Mouse (Mus musculus): ENCODE results near the gene Hoxc13. TPM values are rescaled to one million over a fixed set of nuclear protein-coding genes. Genes with fewer than 3 reads are reported as not detected.

The Hoxc13 gene
- not detected in 2 replicates for polyA plus RNA-seq (2015; fragmentation: Nextera tagmentation; extraction: Ambion mirVana)

DNA sequence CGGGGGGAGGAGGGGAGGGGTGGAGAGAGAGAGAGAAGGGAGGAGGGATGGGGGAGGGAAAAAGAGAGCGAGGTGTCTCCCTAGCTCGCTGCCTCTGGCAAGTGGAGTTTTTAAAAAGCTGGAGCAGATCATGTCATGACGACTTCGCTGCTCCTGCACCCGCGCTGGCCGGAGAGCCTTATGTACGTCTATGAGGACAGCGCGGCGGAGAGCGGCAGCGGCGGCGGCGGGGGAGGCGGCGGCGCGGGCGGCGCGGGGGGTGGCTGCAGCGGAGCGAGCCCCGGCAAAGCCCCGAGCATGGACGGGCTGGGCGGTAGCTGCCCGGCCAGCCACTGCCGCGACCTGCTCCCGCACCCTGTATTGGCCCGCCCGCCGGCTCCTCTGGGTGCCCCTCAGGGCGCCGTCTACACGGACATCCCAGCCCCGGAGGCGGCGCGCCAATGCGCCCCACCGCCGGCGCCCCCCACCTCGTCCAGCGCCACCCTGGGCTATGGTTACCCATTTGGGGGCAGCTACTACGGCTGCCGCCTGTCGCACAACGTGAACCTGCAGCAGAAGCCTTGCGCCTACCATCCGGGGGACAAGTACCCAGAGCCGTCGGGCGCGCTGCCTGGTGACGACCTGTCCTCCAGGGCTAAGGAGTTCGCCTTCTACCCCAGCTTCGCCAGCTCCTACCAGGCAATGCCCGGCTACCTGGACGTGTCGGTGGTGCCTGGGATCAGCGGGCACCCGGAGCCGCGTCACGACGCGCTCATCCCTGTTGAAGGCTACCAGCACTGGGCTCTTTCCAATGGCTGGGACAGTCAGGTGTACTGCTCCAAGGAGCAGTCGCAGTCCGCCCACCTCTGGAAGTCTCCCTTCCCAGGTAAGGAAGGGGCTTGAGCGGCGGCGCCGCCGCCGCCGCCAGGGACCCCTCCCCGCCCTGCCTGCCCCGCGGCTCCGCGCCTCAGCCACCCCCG lies at the start of gene Hoxc13:
Gene Hoxc13 (plus strand): TSS at position 51 of the 959 bp plus-strand sequence.
- Histone ChIP-seq H3K9me3 (ENCODE audit: low read length) (no peaks in the 10 kb centered on the region), H3K36me3 (ENCODE audit: insufficient read depth, low read length) (no peaks in the 10 kb centered on the region), H3K4me3 (ENCODE audit: low read length) (peak within 1 kb of the TSS; percentile 32), H3K9ac (replicated peaks; ENCODE audit: low read length) (no peak within 1 kb of the TSS), H3K4me1 (ENCODE audit: insufficient read depth, low read length) (peaks cover 9% of the 10 kb centered on the region), H3K4me2 (replicated peaks; ENCODE audit: low read depth, low read length) (peak within 1 kb of the TSS; percentile 43), H3K27me3 (ENCODE audit: insufficient read depth, low read length) (peaks cover 97% of the 10 kb centered on the region), H3K27ac (ENCODE audit: low read length) (no peak within 1 kb of the TSS)
- ATAC-seq (ENCODE audit: low FRiP score, low TSS enrichment), result peak; percentile 57
- under 1% methylated on average over 82 of the region's 88 CpGs for WGBS

- Histone ChIP-seq H3K36me3 (ENCODE audit: insufficient read depth, low read length) (no peaks in the 10 kb centered on the region), H3K4me1 (ENCODE audit: insufficient read depth, low read length) (no peaks in the 10 kb centered on the region), H3K9ac (replicated peaks; ENCODE audit: low read length) (no peak overlapping the region), H3K27me3 (ENCODE audit: insufficient read depth, low read length) (no peaks in the 10 kb centered on the region), H3K4me3 (ENCODE audit: low read length) (no peak overlapping the region), H3K9me3 (ENCODE audit: low read length) (no peaks in the 10 kb centered on the region), H3K27ac (ENCODE audit: low read length) (no peak overlapping the region), H3K4me2 (replicated peaks; ENCODE audit: low read depth, low read length) (no peak overlapping the region)
- WGBS, result 50% methylated on average over 1 of the region's 1 CpGs
- no peak for ATAC-seq (ENCODE audit: low FRiP score, low TSS enrichment)
Observed at GRCm38 (mm10) chr15:102885803-102886202, 35.1 kb upstream of the Hoxc13 start.

GRCm38 (mm10) chr15:102895115-102895514 lies 25.8 kb upstream of the Hoxc13 start:
- no peak for ATAC-seq (ENCODE audit: low FRiP score, low TSS enrichment)
- H3K9me3 ChIP-seq (ENCODE audit: low read length), result no peaks in the 10 kb centered on the region
- no peaks in the 10 kb centered on the region for H3K4me1 ChIP-seq (ENCODE audit: insufficient read depth, low read length)
- peaks cover 32% of the 10 kb centered on the region for H3K27me3 ChIP-seq (ENCODE audit: insufficient read depth, low read length)
- no peak overlapping the region for H3K4me3 ChIP-seq (ENCODE audit: low read length)
- 63% methylated on average over 6 of the region's 6 CpGs for WGBS
- H3K27ac ChIP-seq (ENCODE audit: low read length), result no peak overlapping the region
- no peak overlapping the region for H3K9ac ChIP-seq (replicated peaks; ENCODE audit: low read length)
- no peaks in the 10 kb centered on the region for H3K36me3 ChIP-seq (ENCODE audit: insufficient read depth, low read length)
- no peak overlapping the region for H3K4me2 ChIP-seq (replicated peaks; ENCODE audit: low read depth, low read length)

DNA sequence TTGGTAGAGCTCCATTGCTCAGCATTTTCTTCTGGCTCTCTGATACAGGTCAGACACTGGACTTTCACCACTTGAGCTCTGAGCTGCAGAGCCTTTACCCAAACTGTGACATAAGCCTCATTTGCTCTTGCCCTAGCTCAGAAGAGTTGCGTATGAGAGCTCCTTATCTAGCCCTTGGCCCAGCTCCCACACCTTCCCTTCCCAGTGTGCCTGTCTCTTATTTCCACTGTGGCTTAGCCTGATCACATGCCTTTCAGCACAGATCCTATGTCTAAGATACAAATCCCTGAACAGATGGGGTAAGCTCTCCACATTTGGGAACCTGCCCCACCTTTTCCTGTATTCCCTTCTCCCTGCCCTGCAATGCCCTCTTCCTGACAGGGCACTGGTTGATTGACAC lies 16.0 kb upstream of the Hoxc13 start:
- Histone ChIP-seq H3K36me3 (ENCODE audit: insufficient read depth, low read length) (no peaks in the 10 kb centered on the region), H3K9ac (replicated peaks; ENCODE audit: low read length) (no peak overlapping the region), H3K4me3 (ENCODE audit: low read length) (no peak overlapping the region), H3K4me1 (ENCODE audit: insufficient read depth, low read length) (no peaks in the 10 kb centered on the region), H3K9me3 (ENCODE audit: low read length) (no peaks in the 10 kb centered on the region), H3K4me2 (replicated peaks; ENCODE audit: low read depth, low read length) (no peak overlapping the region), H3K27me3 (ENCODE audit: insufficient read depth, low read length) (peaks cover 89% of the 10 kb centered on the region), H3K27ac (ENCODE audit: low read length) (no peak overlapping the region)
- no peak for ATAC-seq (ENCODE audit: low FRiP score, low TSS enrichment)
- 46% methylated on average over 1 of the region's 1 CpGs for WGBS

GRCm38 (mm10) chr15:102909536-102909935 lies 11.4 kb upstream of the Hoxc13 start:
- Histone ChIP-seq H3K9me3 (ENCODE audit: low read length) (no peaks in the 10 kb centered on the region; the same call in 1 of the 2 replicates), H3K4me2 (replicated peaks; ENCODE audit: low read depth, low read length) (no peak overlapping the region), H3K27ac (ENCODE audit: low read length) (no peak overlapping the region), H3K9ac (replicated peaks; ENCODE audit: low read length) (no peak overlapping the region), H3K27me3 (ENCODE audit: insufficient read depth, low read length) (peaks cover 90% of the 10 kb centered on the region), H3K4me1 (ENCODE audit: insufficient read depth, low read length) (no peaks in the 10 kb centered on the region), H3K36me3 (ENCODE audit: insufficient read depth, low read length) (no peaks in the 10 kb centered on the region), H3K4me3 (ENCODE audit: low read length) (no peak overlapping the region)
- no peak for ATAC-seq (ENCODE audit: low FRiP score, low TSS enrichment)
- WGBS, result 2% methylated on average over 4 of the region's 4 CpGs

DNA sequence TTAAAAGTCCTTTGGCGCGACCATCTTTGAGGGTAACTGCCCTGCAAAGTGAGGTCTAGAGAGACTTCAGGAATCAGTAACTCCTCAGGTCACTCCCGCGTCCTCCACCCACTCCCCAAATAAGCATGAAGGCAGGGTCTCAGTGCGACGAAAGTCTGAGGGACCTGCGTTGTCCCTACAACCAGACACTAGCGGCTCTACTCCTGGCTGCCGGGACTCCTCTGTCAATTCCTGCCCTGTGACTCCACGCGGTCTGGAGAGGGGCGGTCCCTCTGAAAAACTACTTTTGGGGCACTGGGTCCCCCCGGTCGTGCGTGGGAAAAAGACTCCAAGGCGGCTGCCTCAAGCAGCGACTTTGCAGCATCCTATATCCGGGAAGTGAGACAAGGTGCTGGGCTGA lies 10.9 kb upstream of the Hoxc13 start:
- H3K27me3 ChIP-seq (ENCODE audit: insufficient read depth, low read length), result peaks cover 90% of the 10 kb centered on the region
- H3K9me3 ChIP-seq (ENCODE audit: low read length), result no peaks in the 10 kb centered on the region; the same call in 1 of the 2 replicates
- no peak overlapping the region for H3K9ac ChIP-seq (replicated peaks; ENCODE audit: low read length)
- no peak overlapping the region for H3K4me3 ChIP-seq (ENCODE audit: low read length)
- H3K27ac ChIP-seq (ENCODE audit: low read length), result no peak overlapping the region
- WGBS, result under 1% methylated on average over 18 of the region's 18 CpGs
- no peak overlapping the region for H3K4me2 ChIP-seq (replicated peaks; ENCODE audit: low read depth, low read length)
- no peak for ATAC-seq (ENCODE audit: low FRiP score, low TSS enrichment)
- H3K4me1 ChIP-seq (ENCODE audit: insufficient read depth, low read length), result no peaks in the 10 kb centered on the region
- H3K36me3 ChIP-seq (ENCODE audit: insufficient read depth, low read length), result no peaks in the 10 kb centered on the region

GRCm38 (mm10) chr15:102910496-102911095 lies 10.3 kb upstream of the Hoxc13 start:
- H3K27ac ChIP-seq (ENCODE audit: low read length), result no peak overlapping the region
- no peaks in the 10 kb centered on the region for H3K36me3 ChIP-seq (ENCODE audit: insufficient read depth, low read length)
- H3K9me3 ChIP-seq (ENCODE audit: low read length), result no peaks in the 10 kb centered on the region; the same call in 1 of the 2 replicates
- under 1% methylated on average over 22 of the region's 22 CpGs for WGBS
- H3K4me3 ChIP-seq (ENCODE audit: low read length), result no peak overlapping the region
- peaks cover 87% of the 10 kb centered on the region for H3K27me3 ChIP-seq (ENCODE audit: insufficient read depth, low read length)
- no peak overlapping the region for H3K9ac ChIP-seq (replicated peaks; ENCODE audit: low read length)
- no peaks in the 10 kb centered on the region for H3K4me1 ChIP-seq (ENCODE audit: insufficient read depth, low read length)
- no peak overlapping the region for H3K4me2 ChIP-seq (replicated peaks; ENCODE audit: low read depth, low read length)
- no peak for ATAC-seq (ENCODE audit: low FRiP score, low TSS enrichment)

DNA sequence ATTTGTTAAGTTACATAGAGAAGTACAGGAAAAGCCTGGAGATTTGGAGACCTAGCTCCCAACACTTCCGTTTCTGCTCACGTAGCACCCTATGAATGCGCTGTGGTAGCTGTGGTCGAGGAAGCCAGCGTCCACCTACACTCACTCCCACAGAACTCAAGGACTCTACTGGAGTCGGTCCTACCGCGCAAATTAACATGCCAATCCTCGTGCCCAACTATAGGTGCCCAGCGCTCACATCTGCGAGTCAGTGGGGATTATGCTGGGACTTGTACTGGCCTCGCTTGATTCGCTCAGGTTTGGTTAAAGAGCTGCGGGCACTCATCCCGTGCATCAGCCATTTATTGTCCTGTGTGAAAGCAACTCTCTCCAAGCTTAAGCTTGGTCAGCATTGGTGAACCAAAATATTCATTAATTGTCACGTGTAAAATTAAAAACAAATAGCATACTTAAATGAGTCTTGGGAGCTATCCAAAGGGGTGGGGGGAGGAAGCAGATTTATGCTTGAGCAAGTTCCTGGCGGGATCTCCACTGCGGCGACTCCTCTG lies 7.8 kb upstream of the Hoxc13 start:
- peaks cover 90% of the 10 kb centered on the region for H3K27me3 ChIP-seq (ENCODE audit: insufficient read depth, low read length)
- WGBS, result under 1% methylated on average over 19 of the region's 19 CpGs
- no peaks in the 10 kb centered on the region; the same call in 1 of the 2 replicates for H3K9me3 ChIP-seq (ENCODE audit: low read length)
- H3K4me2 ChIP-seq (replicated peaks; ENCODE audit: low read depth, low read length), result no peak overlapping the region
- no peaks in the 10 kb centered on the region for H3K36me3 ChIP-seq (ENCODE audit: insufficient read depth, low read length)
- H3K4me1 ChIP-seq (ENCODE audit: insufficient read depth, low read length), result no peaks in the 10 kb centered on the region
- H3K4me3 ChIP-seq (ENCODE audit: low read length), result no peak overlapping the region
- H3K9ac ChIP-seq (replicated peaks; ENCODE audit: low read length), result no peak overlapping the region
- ATAC-seq (ENCODE audit: low FRiP score, low TSS enrichment), result no peak
- H3K27ac ChIP-seq (ENCODE audit: low read length), result no peak overlapping the region

GRCm38 (mm10) chr15:102917972-102918572 lies 2.8 kb upstream of the Hoxc13 start:
- 2% methylated on average over 20 of the region's 20 CpGs for WGBS

More at GRCm38 (mm10) chr15:102917972-102918572, 2.8 kb upstream of the Hoxc13 start:
- no peak for ATAC-seq (ENCODE audit: low FRiP score, low TSS enrichment)
- Histone ChIP-seq H3K9ac (replicated peaks; ENCODE audit: low read length) (no peak overlapping the region), H3K36me3 (ENCODE audit: insufficient read depth, low read length) (no peaks in the 10 kb centered on the region), H3K27me3 (ENCODE audit: insufficient read depth, low read length) (peaks cover 94% of the 10 kb centered on the region), H3K27ac (ENCODE audit: low read length) (no peak overlapping the region), H3K9me3 (ENCODE audit: low read length) (no peaks in the 10 kb centered on the region; the same call in 1 of the 2 replicates), H3K4me3 (ENCODE audit: low read length) (no peak overlapping the region), H3K4me1 (ENCODE audit: insufficient read depth, low read length) (peaks cover 9% of the 10 kb centered on the region), H3K4me2 (replicated peaks; ENCODE audit: low read depth, low read length) (no peak overlapping the region)
